Mouse (Mus musculus): ENCODE data around the gene Itga5. TPM values are rescaled to one million over a fixed set of nuclear protein-coding genes. Genes with fewer than 3 reads are reported as not detected.

The Itga5 gene
- polyA plus RNA-seq, 1 experiment from 2014 or later: 22.8 TPM

Small RNAs within 50 kb of the gene (microRNA-seq; reads per million reads assigned to microRNA genes)
- gene Mir6963: not detected

Other genes starting within 250 kb of the Itga5 start
- gene Smug1, start 199.7 kb downstream of the Itga5 start, polyA plus RNA-seq (2016; fragmentation: Nextera tagmentation; extraction: Ambion mirVana): 21.7 and 21.8 TPM in 2 replicates
- 212 and 221 TPM in 2 replicates for gene Cbx5, start 126.9 kb downstream of the Itga5 start, polyA plus RNA-seq (2016; fragmentation: Nextera tagmentation; extraction: Ambion mirVana)
- gene Hnrnpa1, start 126.3 kb downstream of the Itga5 start, polyA plus RNA-seq (2016; fragmentation: Nextera tagmentation; extraction: Ambion mirVana): 1,920 and 1,979 TPM in 2 replicates
- 5.5 and 8.3 TPM in 2 replicates for gene Nfe2, start 108.4 kb downstream of the Itga5 start, polyA plus RNA-seq (2016; fragmentation: Nextera tagmentation; extraction: Ambion mirVana)
- gene Copz1, start 94.0 kb downstream of the Itga5 start, polyA plus RNA-seq (2016; fragmentation: Nextera tagmentation; extraction: Ambion mirVana): 279 and 280 TPM in 2 replicates
- gene Gpr84, start 56.2 kb downstream of the Itga5 start, polyA plus RNA-seq (2016; fragmentation: Nextera tagmentation; extraction: Ambion mirVana): 0.14 and 0.36 TPM in 2 replicates
- 23.1 and 23.6 TPM in 2 replicates for gene Zfp385a, start 26.7 kb downstream of the Itga5 start, polyA plus RNA-seq (2016; fragmentation: Nextera tagmentation; extraction: Ambion mirVana)
- gene Gtsf1, start 63.7 kb upstream of the Itga5 start, polyA plus RNA-seq (2016; fragmentation: Nextera tagmentation; extraction: Ambion mirVana): not detected in 2 replicates
- gene Gtsf2, start 81.7 kb upstream of the Itga5 start, polyA plus RNA-seq (2016; fragmentation: Nextera tagmentation; extraction: Ambion mirVana): 0.41 TPM in 1 of 2 replicates, not detected in the other
- gene Nckap1l, start 87.0 kb upstream of the Itga5 start, polyA plus RNA-seq (2016; fragmentation: Nextera tagmentation; extraction: Ambion mirVana): 1.2 and 1.3 TPM in 2 replicates
- 19.1 and 19.6 TPM in 2 replicates for gene Pde1b, start 136.3 kb upstream of the Itga5 start, polyA plus RNA-seq (2016; fragmentation: Nextera tagmentation; extraction: Ambion mirVana)
- gene Ppp1r1a, start 171.2 kb upstream of the Itga5 start, polyA plus RNA-seq (2016; fragmentation: Nextera tagmentation; extraction: Ambion mirVana): 34.4 and 36.0 TPM in 2 replicates
- gene Glycam1, start 198.3 kb upstream of the Itga5 start, polyA plus RNA-seq (2016; fragmentation: Nextera tagmentation; extraction: Ambion mirVana): not detected in 2 replicates